Mouse (Mus musculus): ENCODE results near the gene Esyt1. TPM values are rescaled to one million over a fixed set of nuclear protein-coding genes. Genes with fewer than 3 reads are reported as not detected.

Gene Esyt1
- total and polyA plus RNA-seq, 2 experiments: 7.9 to 12.8 TPM

DNA sequence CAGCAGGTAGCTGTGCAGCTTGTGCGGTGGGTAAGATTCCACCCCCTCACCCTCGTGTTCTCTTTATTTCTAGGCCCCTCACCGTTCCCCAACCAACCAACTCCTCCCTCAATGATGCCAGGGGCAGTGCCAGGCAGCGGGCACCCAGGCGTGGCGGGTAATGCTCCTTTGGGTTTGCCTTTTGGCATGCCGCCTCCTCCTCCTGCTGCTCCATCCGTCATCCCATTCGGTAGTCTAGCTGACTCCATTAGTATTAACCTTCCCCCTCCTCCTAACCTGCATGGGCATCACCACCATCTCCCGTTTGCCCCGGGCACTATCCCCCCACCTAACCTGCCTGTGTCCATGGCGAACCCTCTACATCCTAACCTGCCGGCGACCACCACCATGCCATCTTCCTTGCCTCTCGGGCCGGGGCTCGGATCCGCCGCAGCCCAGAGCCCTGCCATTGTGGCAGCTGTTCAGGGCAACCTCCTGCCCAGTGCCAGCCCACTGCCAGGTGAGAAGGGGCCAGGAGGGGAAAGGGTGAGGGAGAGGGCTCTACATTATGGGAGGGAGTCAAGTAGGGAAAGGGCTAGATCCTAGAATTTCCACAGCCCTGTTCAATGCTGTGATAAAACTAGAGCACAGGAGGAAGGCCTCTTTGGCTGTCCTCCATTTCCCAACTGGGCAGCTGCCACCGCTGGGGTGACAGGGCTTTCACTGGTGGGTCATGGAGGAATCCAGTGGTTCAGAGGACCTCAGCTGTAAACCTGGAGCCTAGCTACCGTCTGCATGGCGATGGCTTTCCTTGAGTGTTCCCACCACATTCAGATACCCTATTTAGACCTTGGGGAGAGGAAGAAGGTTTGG, 37.6 kb downstream of the Esyt1 start:
- H3K27me3 ChIP-seq (ENCODE audit: control insufficient read depth, insufficient read depth, low read length): no peaks in the 10 kb centered on the region
- WGBS: 92% methylated on average over 22 of the region's 22 CpGs
- no peak overlapping the region for H3K9ac ChIP-seq (ENCODE audit: low read depth, low read length)
- H3K36me3 ChIP-seq (ENCODE audit: control insufficient read depth, insufficient read depth, low read length): peaks cover 42% of the 10 kb centered on the region
- H3K4me3 ChIP-seq (ENCODE audit: insufficient read depth, low read depth, low read length): no peak overlapping the region
- peaks cover 5% of the 10 kb centered on the region for H3K79me2 ChIP-seq (ENCODE audit: control insufficient read depth, insufficient read depth, low read length)
- no peak for DNase-seq (ENCODE audit: extremely low read depth, low read depth, low spot score)
- peaks cover 13% of the 10 kb centered on the region; the same call in 1 of the 2 replicates for H3K4me1 ChIP-seq (ENCODE audit: control insufficient read depth, insufficient read depth, low read length)
- no peak for TF ChIP-seq CTCF (IDR thresholded peaks at IDR 0.05; ENCODE audit: low read depth, low read length)
- no peak for TF ChIP-seq POLR2A (IDR thresholded peaks at IDR 0.05; ENCODE audit: extremely low read depth, insufficient read depth, low read length)
- H3K27ac ChIP-seq (replicated peaks; ENCODE audit: insufficient read depth, low read depth, low read length): no peak overlapping the region

GRCm38 (mm10) chr10:128486370-128486769, 39.3 kb downstream of the Esyt1 start:
- H3K9ac ChIP-seq (ENCODE audit: low read depth, low read length): no peak overlapping the region
- H3K79me2 ChIP-seq (ENCODE audit: control insufficient read depth, insufficient read depth, low read length): peaks cover under 1% of the 10 kb centered on the region; the same call in 1 of the 2 replicates
- no peaks in the 10 kb centered on the region for H3K27me3 ChIP-seq (ENCODE audit: control insufficient read depth, insufficient read depth, low read length)
- no peak for DNase-seq (ENCODE audit: extremely low read depth, low read depth, low spot score)
- H3K4me1 ChIP-seq (ENCODE audit: control insufficient read depth, insufficient read depth, low read length): peaks cover 2% of the 10 kb centered on the region; the same call in 1 of the 2 replicates
- no peak for TF ChIP-seq POLR2A (IDR thresholded peaks at IDR 0.05; ENCODE audit: extremely low read depth, insufficient read depth, low read length)
- no peak for TF ChIP-seq CTCF (IDR thresholded peaks at IDR 0.05; ENCODE audit: low read depth, low read length)
- no peak overlapping the region for H3K27ac ChIP-seq (replicated peaks; ENCODE audit: insufficient read depth, low read depth, low read length)
- 90% methylated on average over 7 of the region's 7 CpGs for WGBS
- H3K4me3 ChIP-seq (ENCODE audit: insufficient read depth, low read depth, low read length): no peak overlapping the region
- H3K36me3 ChIP-seq (ENCODE audit: control insufficient read depth, insufficient read depth, low read length): peaks cover 50% of the 10 kb centered on the region

DNA sequence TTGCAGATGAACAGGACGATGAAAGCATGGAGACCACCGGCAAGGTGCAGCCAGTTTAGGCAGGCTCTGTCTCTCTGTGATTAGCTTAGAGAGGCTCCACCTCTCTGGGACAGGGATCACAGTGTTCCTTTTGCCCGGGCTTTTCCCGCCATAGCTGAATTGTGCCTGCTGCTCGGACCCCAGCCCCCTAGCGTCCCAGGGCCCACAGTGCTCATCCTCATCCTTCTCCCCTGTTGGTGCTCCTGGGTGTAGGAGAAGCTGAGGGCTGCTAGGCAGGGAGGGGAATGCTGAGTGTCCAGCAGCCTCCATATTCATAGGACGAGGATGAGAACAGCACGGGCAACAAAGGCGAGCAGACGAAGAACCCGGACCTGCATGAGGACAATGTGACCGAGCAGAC, 51.3 kb downstream of the Esyt1 start:
- DNase-seq (ENCODE audit: extremely low read depth, low read depth, low spot score): no peak
- H3K27ac ChIP-seq (replicated peaks; ENCODE audit: insufficient read depth, low read depth, low read length): no peak overlapping the region
- peaks cover 41% of the 10 kb centered on the region for H3K36me3 ChIP-seq (ENCODE audit: control insufficient read depth, insufficient read depth, low read length)
- TF ChIP-seq CTCF (IDR thresholded peaks at IDR 0.05; ENCODE audit: low read depth, low read length): no peak
- H3K4me1 ChIP-seq (ENCODE audit: control insufficient read depth, insufficient read depth, low read length): no peaks in the 10 kb centered on the region
- no peak overlapping the region for H3K9ac ChIP-seq (ENCODE audit: low read depth, low read length)
- no peak overlapping the region for H3K4me3 ChIP-seq (ENCODE audit: insufficient read depth, low read depth, low read length)
- WGBS: 93% methylated on average over 12 of the region's 12 CpGs
- no peaks in the 10 kb centered on the region for H3K27me3 ChIP-seq (ENCODE audit: control insufficient read depth, insufficient read depth, low read length)
- H3K79me2 ChIP-seq (ENCODE audit: control insufficient read depth, insufficient read depth, low read length): no peaks in the 10 kb centered on the region

GRCm38 (mm10) chr10:128460270-128460630, 65.4 kb downstream of the Esyt1 start:
- Histone ChIP-seq H3K36me3 (ENCODE audit: control insufficient read depth, insufficient read depth, low read length) (peaks cover 29% of the 10 kb centered on the region), H3K79me2 (ENCODE audit: control insufficient read depth, insufficient read depth, low read length) (peaks cover 9% of the 10 kb centered on the region; the same call in 1 of the 2 replicates), H3K27ac (replicated peaks; ENCODE audit: insufficient read depth, low read depth, low read length) (no peak overlapping the region; the same call in 1 of the 2 replicates), H3K27me3 (ENCODE audit: control insufficient read depth, insufficient read depth, low read length) (no peaks in the 10 kb centered on the region), H3K9ac (ENCODE audit: low read depth, low read length) (peak overlapping the region; percentile 37), H3K4me3 (ENCODE audit: insufficient read depth, low read depth, low read length) (peak overlapping the region; percentile 10; the same call in 1 of the 2 replicates), H3K4me1 (ENCODE audit: control insufficient read depth, insufficient read depth, low read length) (peaks cover 8% of the 10 kb centered on the region)
- WGBS: 7% methylated on average over 5 of the region's 5 CpGs
- no peak for DNase-seq (ENCODE audit: extremely low read depth, low read depth, low spot score)
- no peak for TF ChIP-seq POLR2A (IDR thresholded peaks at IDR 0.05; ENCODE audit: extremely low read depth, insufficient read depth, low read length)
- no peak for TF ChIP-seq CTCF (IDR thresholded peaks at IDR 0.05; ENCODE audit: low read depth, low read length)

Other genes with a start within 250 kb of the Esyt1 start
- not detected in 2 replicates for gene Il23a, start 227.1 kb downstream of the Esyt1 start, total RNA-seq (2014; rRNA removed)
- not detected in 2 replicates for gene Il23a, start 227.1 kb downstream of the Esyt1 start, polyA plus RNA-seq (2012; rRNA removed)
- 9.1 and 11.8 TPM in 2 replicates for gene Pan2, start 222.5 kb downstream of the Esyt1 start, total RNA-seq (2014; rRNA removed)
- gene Pan2, start 222.5 kb downstream of the Esyt1 start, polyA plus RNA-seq (2012; rRNA removed): 12.7 and 20.3 TPM in 2 replicates
- 89.5 and 107 TPM in 2 replicates for gene Cnpy2, start 203.4 kb downstream of the Esyt1 start, total RNA-seq (2014; rRNA removed)
- 69.0 and 72.0 TPM in 2 replicates for gene Cnpy2, start 203.4 kb downstream of the Esyt1 start, polyA plus RNA-seq (2012; rRNA removed)
- gene Cs, start 188.1 kb downstream of the Esyt1 start, total RNA-seq (2014; rRNA removed): 57.1 and 60.1 TPM in 2 replicates
- gene Cs, start 188.1 kb downstream of the Esyt1 start, polyA plus RNA-seq (2012; rRNA removed): 99.6 and 115 TPM in 2 replicates
- 19.9 and 20.7 TPM in 2 replicates for gene Coq10a, start 156.9 kb downstream of the Esyt1 start, total RNA-seq (2014; rRNA removed)
- 57.9 and 65.7 TPM in 2 replicates for gene Coq10a, start 156.9 kb downstream of the Esyt1 start, polyA plus RNA-seq (2012; rRNA removed)
- gene Ankrd52, start 148.8 kb downstream of the Esyt1 start, total RNA-seq (2014; rRNA removed): 5.6 and 9.3 TPM in 2 replicates
- 11.8 and 14.8 TPM in 2 replicates for gene Ankrd52, start 148.8 kb downstream of the Esyt1 start, polyA plus RNA-seq (2012; rRNA removed)
- gene Slc39a5, start 124.6 kb downstream of the Esyt1 start, total RNA-seq (2014; rRNA removed): 2.4 and 3.2 TPM in 2 replicates
- 2.0 and 8.9 TPM in 2 replicates for gene Slc39a5, start 124.6 kb downstream of the Esyt1 start, polyA plus RNA-seq (2012; rRNA removed)
- 12.9 and 17.0 TPM in 2 replicates for gene Nabp2, start 114.4 kb downstream of the Esyt1 start, total RNA-seq (2014; rRNA removed)
- gene Nabp2, start 114.4 kb downstream of the Esyt1 start, polyA plus RNA-seq (2012; rRNA removed): 22.3 and 27.9 TPM in 2 replicates
- gene Rnf41, start 114.2 kb downstream of the Esyt1 start, total RNA-seq (2014; rRNA removed): 5.1 and 6.6 TPM in 2 replicates
- gene Rnf41, start 114.2 kb downstream of the Esyt1 start, polyA plus RNA-seq (2012; rRNA removed): 5.9 TPM in 2 replicates
- 13.8 and 21.9 TPM in 2 replicates for gene Smarcc2, start 66.6 kb downstream of the Esyt1 start, total RNA-seq (2014; rRNA removed)
- 63.1 and 64.5 TPM in 2 replicates for gene Smarcc2, start 66.6 kb downstream of the Esyt1 start, polyA plus RNA-seq (2012; rRNA removed)
- 477 and 556 TPM in 2 replicates for gene Myl6, start 31.7 kb downstream of the Esyt1 start, total RNA-seq (2014; rRNA removed)
- gene Myl6, start 31.7 kb downstream of the Esyt1 start, polyA plus RNA-seq (2012; rRNA removed): 553 and 575 TPM in 2 replicates
- gene Myl6b, start 27.2 kb downstream of the Esyt1 start, total RNA-seq (2014; rRNA removed): 0.28 and 0.47 TPM in 2 replicates
- gene Myl6b, start 27.2 kb downstream of the Esyt1 start, polyA plus RNA-seq (2012; rRNA removed): 1.1 and 1.6 TPM in 2 replicates
- 3.2 and 4.4 TPM in 2 replicates for gene Zc3h10, start 21.9 kb upstream of the Esyt1 start, total RNA-seq (2014; rRNA removed)
- gene Zc3h10, start 21.9 kb upstream of the Esyt1 start, polyA plus RNA-seq (2012; rRNA removed): 6.8 and 8.1 TPM in 2 replicates
- 921 and 1,015 TPM in 2 replicates for gene Rpl41, start 23.4 kb upstream of the Esyt1 start, total RNA-seq (2014; rRNA removed)
- gene Rpl41, start 23.4 kb upstream of the Esyt1 start, polyA plus RNA-seq (2012; rRNA removed): 794 TPM in 2 replicates
- gene Pa2g4, start 40.1 kb upstream of the Esyt1 start, total RNA-seq (2014; rRNA removed): 24.7 and 30.0 TPM in 2 replicates
- 17.6 and 17.8 TPM in 2 replicates for gene Pa2g4, start 40.1 kb upstream of the Esyt1 start, polyA plus RNA-seq (2012; rRNA removed)
- 92.9 and 115 TPM in 2 replicates for gene Erbb3, start 63.8 kb upstream of the Esyt1 start, total RNA-seq (2014; rRNA removed)
- gene Erbb3, start 63.8 kb upstream of the Esyt1 start, polyA plus RNA-seq (2012; rRNA removed): 37.4 and 37.9 TPM in 2 replicates
- gene Rps26, start 100.9 kb upstream of the Esyt1 start, total RNA-seq (2014; rRNA removed): 234 and 279 TPM in 2 replicates
- gene Rps26, start 100.9 kb upstream of the Esyt1 start, polyA plus RNA-seq (2012; rRNA removed): 425 and 439 TPM in 2 replicates
- gene Ikzf4, start 120.1 kb upstream of the Esyt1 start, total RNA-seq (2014; rRNA removed): 0.09 and 0.13 TPM in 2 replicates
- 0.60 and 0.80 TPM in 2 replicates for gene Ikzf4, start 120.1 kb upstream of the Esyt1 start, polyA plus RNA-seq (2012; rRNA removed)
- gene Suox, start 148.2 kb upstream of the Esyt1 start, total RNA-seq (2014; rRNA removed): 135 and 145 TPM in 2 replicates
- gene Suox, start 148.2 kb upstream of the Esyt1 start, polyA plus RNA-seq (2012; rRNA removed): 103 and 168 TPM in 2 replicates
- gene Rab5b, start 170.4 kb upstream of the Esyt1 start, total RNA-seq (2014; rRNA removed): 68.6 and 74.0 TPM in 2 replicates
- gene Rab5b, start 170.4 kb upstream of the Esyt1 start, polyA plus RNA-seq (2012; rRNA removed): 78.8 and 80.5 TPM in 2 replicates
- gene Pmel, start 178.3 kb upstream of the Esyt1 start, total RNA-seq (2014; rRNA removed): 0.09 and 0.40 TPM in 2 replicates
- gene Pmel, start 178.3 kb upstream of the Esyt1 start, polyA plus RNA-seq (2012; rRNA removed): 0.72 and 0.83 TPM in 2 replicates
- 4.7 and 7.6 TPM in 2 replicates for gene Cdk2, start 179.2 kb upstream of the Esyt1 start, total RNA-seq (2014; rRNA removed)
- 7.0 and 8.3 TPM in 2 replicates for gene Cdk2, start 179.2 kb upstream of the Esyt1 start, polyA plus RNA-seq (2012; rRNA removed)
- 4.1 and 6.5 TPM in 2 replicates for gene Dgka, start 219.0 kb upstream of the Esyt1 start, total RNA-seq (2014; rRNA removed)
- gene Dgka, start 219.0 kb upstream of the Esyt1 start, polyA plus RNA-seq (2012; rRNA removed): 7.1 and 7.2 TPM in 2 replicates
- 9.5 and 12.7 TPM in 2 replicates for gene Pym1, start 222.0 kb upstream of the Esyt1 start, total RNA-seq (2014; rRNA removed)
- 15.0 and 15.6 TPM in 2 replicates for gene Pym1, start 222.0 kb upstream of the Esyt1 start, polyA plus RNA-seq (2012; rRNA removed)